Mouse (Mus musculus) CH12.LX (cell line): ENCODE data around the gene Snrk. TPM values are rescaled to one million over a fixed set of nuclear protein-coding genes. Genes with fewer than 3 reads are reported as not detected.

Source experiments
- DNase-seq: peaks from one replicate; pipeline ENCODE4 v3.0.0-alpha.2; 2013; ENCODE audit errors: extremely low read depth
- H3K27ac ChIP-seq: 2 replicates; pipeline ENCODE4 v1.5.1; 2012; ENCODE audit warnings: low read depth, mild to moderate bottlenecking, control low read depth, moderate library complexity; ENCODE audit not compliant: insufficient read depth
- H3K27me3 ChIP-seq: replicated peaks from 2 replicates; pipeline ENCODE3; 2012; ENCODE audit warnings: inconsistent platforms
- H3K36me3 ChIP-seq, 2 experiments: replicated peaks in 1 of 2; 2 replicates each; pipeline versions ENCODE3 to v1.6.1; 2012; ENCODE audit warnings: inconsistent platforms in 1 of 2, low read length in 1 of 2, mild to moderate bottlenecking in 1 of 2, mixed read lengths in 1 of 2, moderate library complexity in 1 of 2; ENCODE audit not compliant: control insufficient read depth in 1 of 2, insufficient read depth in 1 of 2
- H3K4me1 ChIP-seq, 2 experiments: 2 replicates each; pipeline ENCODE4 v1.6.1; 2012; ENCODE audit warnings: inconsistent platforms in 1 of 2, moderate library complexity in 1 of 2; ENCODE audit not compliant: insufficient read depth in 2 of 2, control insufficient read depth in 1 of 2
- H3K4me2 ChIP-seq: 2 replicates; pipeline ENCODE4 v1.6.1; 2012; ENCODE audit warnings: low read depth, mild to moderate bottlenecking, control low read depth; ENCODE audit not compliant: poor library complexity, insufficient read depth, severe bottlenecking
- H3K4me3 ChIP-seq, 3 experiments: fragments of 150-350 bp in 1 of 3; sonication (generic) in 1 of 3; replicated peaks in 1 of 3; 2 replicates each; pipeline versions ENCODE3 to v1.5.1; 2011 to 2012; ENCODE audit warnings: low read depth in 2 of 3, low read length in 2 of 3, mild to moderate bottlenecking in 2 of 3, moderate library complexity in 2 of 3, control low read depth in 1 of 3, improper control_type of control experiment in 1 of 3, inconsistent platforms in 1 of 3, mixed read lengths in 1 of 3; ENCODE audit not compliant: poor library complexity in 1 of 3
- H3K79me2 ChIP-seq: replicated peaks from 2 replicates; pipeline ENCODE4 v1.6.1; 2012; ENCODE audit warnings: mild to moderate bottlenecking, moderate library complexity; ENCODE audit not compliant: control insufficient read depth, poor library complexity, insufficient read depth, severe bottlenecking; ENCODE audit errors: extremely low read depth
- H3K9ac ChIP-seq: 2 replicates; pipeline ENCODE4 v1.6.1; 2012; ENCODE audit warnings: low read depth, mild to moderate bottlenecking, control low read depth, moderate library complexity; ENCODE audit not compliant: insufficient read depth
- H3K9me3 ChIP-seq: replicated peaks from 2 replicates; pipeline ENCODE3; 2012; ENCODE audit warnings: low read length, inconsistent platforms, mixed read lengths
- BHLHE40 ChIP-seq: IDR thresholded peaks from 2 replicates; pipeline ENCODE4 v1.6.1; 2011; ENCODE audit warnings: mild to moderate bottlenecking, low read depth, low read length, improper control_type of control experiment
- CHD1 ChIP-seq: IDR thresholded peaks from 2 replicates; pipeline ENCODE4 v1.6.1; 2012; ENCODE audit warnings: low read depth, low read length, improper control_type of control experiment, inconsistent platforms
- CHD2 ChIP-seq: IDR thresholded peaks from 2 replicates; pipeline ENCODE4 v1.6.1; 2011; ENCODE audit warnings: low read length, improper control_type of control experiment
- CTCF ChIP-seq, 2 experiments: IDR thresholded peaks in 1 of 2; conservative IDR thresholded peaks in 1 of 2; 2 replicates each; pipeline ENCODE4 v1.5.1; 2011 to 2012; ENCODE audit warnings: low read depth in 2 of 2, low read length in 2 of 2, improper control_type of control experiment in 1 of 2, inconsistent platforms in 1 of 2, mild to moderate bottlenecking in 1 of 2, moderate library complexity in 1 of 2
- E2F4 ChIP-seq: IDR thresholded peaks from 2 replicates; pipeline ENCODE4 v1.6.1; 2011; ENCODE audit warnings: low read depth, low read length, improper control_type of control experiment; ENCODE audit not compliant: insufficient replicate concordance
- ELF1 ChIP-seq: IDR thresholded peaks from 2 replicates; pipeline ENCODE4 v1.6.1; 2014; ENCODE audit warnings: low read depth, mild to moderate bottlenecking, inconsistent platforms, low read length, improper control_type of control experiment
- EP300 ChIP-seq: IDR thresholded peaks from 2 replicates; pipeline ENCODE4 v1.6.1; 2011; ENCODE audit warnings: low read length, improper control_type of control experiment
- ETS1 ChIP-seq: conservative IDR thresholded peaks from 2 replicates; pipeline ENCODE4 v1.6.1; 2012; ENCODE audit warnings: low read depth, mild to moderate bottlenecking, inconsistent platforms, low read length, improper control_type of control experiment, moderate library complexity
- GABPA ChIP-seq: IDR thresholded peaks from 2 replicates; pipeline ENCODE4 v1.6.1; 2012; ENCODE audit warnings: low read depth, low read length, improper control_type of control experiment, inconsistent platforms; ENCODE audit not compliant: insufficient replicate concordance
- HCFC1 ChIP-seq: IDR thresholded peaks from 2 replicates; pipeline ENCODE4 v1.6.1; 2012; ENCODE audit warnings: low read depth, mild to moderate bottlenecking, inconsistent platforms, low read length, improper control_type of control experiment
- IRF4 ChIP-seq: IDR thresholded peaks from 2 replicates; pipeline ENCODE4 v1.6.1; 2014; ENCODE audit warnings: low read depth, mild to moderate bottlenecking, inconsistent platforms, low read length, improper control_type of control experiment
- JUN ChIP-seq: IDR thresholded peaks from 2 replicates; pipeline ENCODE4 v1.6.1; 2011; ENCODE audit warnings: low read depth, mild to moderate bottlenecking, low read length, improper control_type of control experiment, moderate library complexity; ENCODE audit not compliant: insufficient read depth
- JUND ChIP-seq: conservative IDR thresholded peaks from 2 replicates; pipeline ENCODE4 v1.6.1; 2011; ENCODE audit warnings: low read depth, low read length, improper control_type of control experiment
- KAT2A ChIP-seq: IDR thresholded peaks from 2 replicates; pipeline ENCODE4 v1.6.1; 2012; ENCODE audit warnings: low read length, improper control_type of control experiment, inconsistent platforms; ENCODE audit not compliant: insufficient replicate concordance
- MAFK ChIP-seq: IDR thresholded peaks from 2 replicates; pipeline ENCODE4 v1.6.1; 2011; ENCODE audit warnings: low read length, improper control_type of control experiment; ENCODE audit not compliant: insufficient replicate concordance
- MAX ChIP-seq: IDR thresholded peaks from 2 replicates; pipeline ENCODE4 v1.6.1; 2011; ENCODE audit warnings: low read length, improper control_type of control experiment
- MAZ ChIP-seq: IDR thresholded peaks from 2 replicates; pipeline ENCODE4 v1.6.1; 2012; ENCODE audit warnings: low read depth, mild to moderate bottlenecking, inconsistent platforms, low read length, improper control_type of control experiment, moderate library complexity
- MEF2A ChIP-seq: IDR thresholded peaks from 2 replicates; pipeline ENCODE4 v1.6.1; 2014; ENCODE audit warnings: low read depth, mild to moderate bottlenecking, inconsistent platforms, low read length, improper control_type of control experiment, borderline replicate concordance
- MXI1 ChIP-seq: IDR thresholded peaks from 2 replicates; pipeline ENCODE4 v1.6.1; 2011; ENCODE audit warnings: mild to moderate bottlenecking, low read depth, low read length, improper control_type of control experiment
- MYC ChIP-seq: IDR thresholded peaks from 2 replicates; pipeline ENCODE4 v1.6.1; 2011; ENCODE audit warnings: low read depth, mild to moderate bottlenecking, improper control_type of control experiment, low read length
- NELFE ChIP-seq: IDR thresholded peaks from 2 replicates; pipeline ENCODE4 v1.6.1; 2011; ENCODE audit warnings: low read depth, low read length, improper control_type of control experiment
- NRF1 ChIP-seq: IDR thresholded peaks from 2 replicates; pipeline ENCODE4 v1.6.1; 2014; ENCODE audit warnings: low read depth, mild to moderate bottlenecking, inconsistent platforms, low read length, improper control_type of control experiment, moderate library complexity
- PAX5 ChIP-seq: IDR thresholded peaks from 2 replicates; pipeline ENCODE4 v1.6.1; 2012; ENCODE audit warnings: low read length, inconsistent platforms, mixed read lengths
- POLR2A ChIP-seq: IDR thresholded peaks from 2 replicates; pipeline ENCODE4 v1.6.1; 2011; ENCODE audit warnings: low read depth, mild to moderate bottlenecking, improper control_type of control experiment, low read length
- POLR2AphosphoS2 ChIP-seq: IDR thresholded peaks from 2 replicates; pipeline ENCODE4 v1.6.1; 2011; ENCODE audit warnings: low read depth, low read length, improper control_type of control experiment
- RAD21 ChIP-seq: IDR thresholded peaks from 2 replicates; pipeline ENCODE4 v1.6.1; 2011; ENCODE audit warnings: low read depth, mild to moderate bottlenecking, low read length, improper control_type of control experiment, moderate library complexity
- RCOR1 ChIP-seq: conservative IDR thresholded peaks from 2 replicates; pipeline ENCODE4 v1.6.1; 2012; ENCODE audit warnings: low read depth, mild to moderate bottlenecking, inconsistent platforms, low read length, improper control_type of control experiment
- SIN3A ChIP-seq: IDR thresholded peaks from 2 replicates; pipeline ENCODE4 v1.6.1; 2012; ENCODE audit warnings: low read length, improper control_type of control experiment, inconsistent platforms
- SMC3 ChIP-seq: IDR thresholded peaks from 2 replicates; pipeline ENCODE4 v1.6.1; 2011; ENCODE audit warnings: low read depth, low read length, improper control_type of control experiment
- TBP ChIP-seq: conservative IDR thresholded peaks from 2 replicates; pipeline ENCODE4 v1.6.1; 2011; ENCODE audit warnings: low read depth, low read length, improper control_type of control experiment
- TCF12 ChIP-seq: IDR thresholded peaks from 2 replicates; pipeline ENCODE4 v1.6.1; 2014; ENCODE audit warnings: low read depth, mild to moderate bottlenecking, inconsistent platforms, low read length, improper control_type of control experiment
- UBTF ChIP-seq: IDR thresholded peaks from 2 replicates; pipeline ENCODE4 v1.6.1; 2012; ENCODE audit warnings: low read depth, mild to moderate bottlenecking, inconsistent platforms, low read length, improper control_type of control experiment, moderate library complexity
- USF1 ChIP-seq: IDR thresholded peaks from 2 replicates; pipeline ENCODE4 v1.6.1; 2014; ENCODE audit warnings: low read depth, mild to moderate bottlenecking, inconsistent platforms, low read length, improper control_type of control experiment
- USF2 ChIP-seq: conservative IDR thresholded peaks from 2 replicates; pipeline ENCODE4 v1.6.1; 2011; ENCODE audit warnings: low read depth, low read length, improper control_type of control experiment
- ZC3H11A ChIP-seq: IDR thresholded peaks from 2 replicates; pipeline ENCODE4 v1.6.1; 2012; ENCODE audit warnings: low read depth, mild to moderate bottlenecking, inconsistent platforms, low read length, improper control_type of control experiment
- ZKSCAN1 ChIP-seq: IDR thresholded peaks from 2 replicates; pipeline ENCODE4 v1.6.1; 2012; ENCODE audit warnings: low read depth, inconsistent platforms, low read length, improper control_type of control experiment, borderline replicate concordance
- ZMIZ1 ChIP-seq: IDR thresholded peaks from 2 replicates; pipeline ENCODE4 v1.6.1; 2012; ENCODE audit warnings: low read depth, mild to moderate bottlenecking, inconsistent platforms, low read length, improper control_type of control experiment
- ZNF384 ChIP-seq: IDR thresholded peaks from 2 replicates; pipeline ENCODE4 v1.6.1; 2012; ENCODE audit warnings: low read depth, low read length, improper control_type of control experiment, inconsistent platforms
- dilution Hi-C: fragments of 300-500 bp; cut with MboI; formaldehyde crosslinking; loops from 2 replicates; pipeline ENCODE4 v1.14.3; 2020; ENCODE audit warnings: low sequenced_read_pairs; ENCODE audit not compliant: extremely low pct_unique_long_range_greater_than_20kb, extremely low pct_ligation_motif_present
- in situ Hi-C: fragments of 300-500 bp; cut with MboI; formaldehyde crosslinking; loops from 3 replicates; pipeline ENCODE4 v1.14.3; 2019; ENCODE audit warnings: low sequenced_read_pairs, low pct_ligation_motif_present, low pct_unique_long_range_greater_than_20kb, mixed read lengths
- polyA plus RNA-seq: library from polyadenylated mRNA; unstranded; fragments of >175 nt; gene quantifications from 2 replicates; pipeline ENCODE4 v1.2.1, GENCODE M21; 2012; ENCODE audit warnings: low read depth; ENCODE audit not compliant: insufficient read length
- total RNA-seq, 2 experiments: library from RNA; depleted of rRNA; stranded (reverse); fragments of 300-350 nt in 1 of 2; fragments of >200 nt in 1 of 2; gene quantifications; 2 replicates each; pipeline ENCODE4 v1.2.3; 2012 to 2014

Gene Snrk
- total RNA-seq (2012; rRNA removed): 10.5 and 13.1 TPM in 2 replicates
- total RNA-seq (2014; rRNA removed): 6.0 and 6.1 TPM in 2 replicates
- 6.7 and 7.0 TPM in 2 replicates for polyA plus RNA-seq

- peaks cover 2 to 10% of the 10 kb centered on the region in 2 experiments; a peak in 3 of 4 replicates for H3K4me1 ChIP-seq
- peaks cover 6% of the 10 kb centered on the region for H3K79me2 ChIP-seq
- dilution Hi-C loops: no loop called here
- H3K4me2 ChIP-seq: peak within 1 kb of the TSS; percentile 99
- peak; percentile 58 for DNase-seq
- no peak within 1 kb of the TSS for H3K27ac ChIP-seq
- H3K9ac ChIP-seq: peak within 1 kb of the TSS; percentile 92
- in situ Hi-C loops: no loop called here
- no peak for TF ChIP-seq TCF12
- TF ChIP-seq CHD1: no peak
- TF ChIP-seq MEF2A: no peak
- no peak for TF ChIP-seq TBP
- no peak for TF ChIP-seq GABPA
- TF ChIP-seq JUN: no peak
- no peak for TF ChIP-seq KAT2A
- TF ChIP-seq ELF1: no peak
- TF ChIP-seq JUND: no peak
- TF ChIP-seq CHD2: no peak
- peak; percentile 90 for TF ChIP-seq NRF1
- no peak for TF ChIP-seq RCOR1
- TF ChIP-seq ETS1: no peak
- no peak for TF ChIP-seq SMC3
- no peak for TF ChIP-seq PAX5
- no peak for TF ChIP-seq MAFK
- TF ChIP-seq POLR2A: peak; percentile 78
- no peak for TF ChIP-seq BHLHE40
- no peak for TF ChIP-seq ZKSCAN1
- TF ChIP-seq RAD21: no peak
- no peak for TF ChIP-seq USF1
- TF ChIP-seq HCFC1: peak; percentile 34; the same call in 1 of the 2 replicates
- no peak for TF ChIP-seq USF2
- no peak for TF ChIP-seq E2F4
- no peak for TF ChIP-seq EP300
- no peak for TF ChIP-seq MYC
- TF ChIP-seq ZNF384: no peak
- TF ChIP-seq IRF4: no peak; the same call in 1 of the 2 replicates
- no peak for TF ChIP-seq SIN3A
- TF ChIP-seq MAX: no peak
- TF ChIP-seq NELFE: peak; percentile 64; the same call in 1 of the 2 replicates
- no peak for TF ChIP-seq POLR2AphosphoS2
- no peak for TF ChIP-seq ZC3H11A
- TF ChIP-seq MAZ: no peak
- 0 out of 2 replicates have a peak, but pooled peaks have one; percentile 43 for TF ChIP-seq ZMIZ1
- peak; percentile 90 for TF ChIP-seq UBTF
- TF ChIP-seq MXI1: no peak
- no peak for TF ChIP-seq CTCF (conservative IDR thresholded peaks at IDR 0.05 in 1 of 2, IDR thresholded peaks at IDR 0.05 in 1 of 2; ENCODE audit: low read depth in 2 of 2, low read length in 2 of 2)
- peaks cover 0 to 9% of the 10 kb centered on the region in 2 experiments for H3K36me3 ChIP-seq
- peak within 1 kb of the TSS; percentile 69 to 90 (median 76) for H3K4me3 ChIP-seq
- no peaks in the 10 kb centered on the region for H3K9me3 ChIP-seq
- H3K27me3 ChIP-seq: peaks cover 7% of the 10 kb centered on the region
Observed at GRCm38 (mm10) chr9:122117112-122117616, at the start of gene Snrk. Gene Snrk (plus strand): TSS chr9:122117266.
